Mouse (Mus musculus): ENCODE results near the gene Ctr9. TPM values are rescaled to one million over a fixed set of nuclear protein-coding genes. Genes with fewer than 3 reads are reported as not detected.

The Ctr9 gene
- polyA plus RNA-seq, 1 experiment from 2014 or later = 78.0 TPM

GRCm38 (mm10) chr7:111049652-111050421 lies 21.1 kb downstream of the Ctr9 start:
- H3K4me2 ChIP-seq = no peak overlapping the region
- no peaks in the 10 kb centered on the region for H3K9me3 ChIP-seq
- no peaks in the 10 kb centered on the region for H3K27me3 ChIP-seq
- ATAC-seq (ENCODE audit: low FRiP score, low read depth) = no peak
- WGBS = 56% methylated on average over 6 of the region's 6 CpGs
- no peaks in the 10 kb centered on the region for H3K4me1 ChIP-seq (replicated peaks)
- H3K9ac ChIP-seq = no peak overlapping the region
- H3K36me3 ChIP-seq = peaks cover 83% of the 10 kb centered on the region
- H3K27ac ChIP-seq (replicated peaks) = no peak overlapping the region
- no peak overlapping the region for H3K4me3 ChIP-seq

- no peaks in the 10 kb centered on the region for H3K4me1 ChIP-seq (replicated peaks)
- 94% methylated on average over 19 of the region's 19 CpGs for WGBS
- no peak overlapping the region for H3K9ac ChIP-seq
- no peak overlapping the region for H3K4me3 ChIP-seq
- no peak for ATAC-seq (ENCODE audit: low FRiP score, low read depth)
- no peaks in the 10 kb centered on the region for H3K9me3 ChIP-seq
- H3K27me3 ChIP-seq = no peaks in the 10 kb centered on the region
- no peak overlapping the region for H3K4me2 ChIP-seq
- no peak overlapping the region for H3K27ac ChIP-seq (replicated peaks)
- peaks cover 57% of the 10 kb centered on the region for H3K36me3 ChIP-seq
These were observed 26.5 kb downstream of the Ctr9 start for GRCm38 (mm10) chr7:111055221-111055620.

GRCm38 (mm10) chr7:111055984-111056657 lies 27.4 kb downstream of the Ctr9 start:
- WGBS = 90% methylated on average over 3 of the region's 3 CpGs
- H3K27ac ChIP-seq (replicated peaks) = no peak overlapping the region
- H3K4me2 ChIP-seq = no peak overlapping the region
- no peaks in the 10 kb centered on the region for H3K27me3 ChIP-seq
- no peaks in the 10 kb centered on the region for H3K4me1 ChIP-seq (replicated peaks)
- peaks cover 51% of the 10 kb centered on the region for H3K36me3 ChIP-seq
- ATAC-seq (ENCODE audit: low FRiP score, low read depth) = no peak
- no peak overlapping the region for H3K9ac ChIP-seq
- no peaks in the 10 kb centered on the region for H3K9me3 ChIP-seq
- H3K4me3 ChIP-seq = no peak overlapping the region

GRCm38 (mm10) chr7:111059527-111059926 lies 30.8 kb downstream of the Ctr9 start:
- H3K4me3 ChIP-seq = no peak overlapping the region
- no peak overlapping the region for H3K27ac ChIP-seq (replicated peaks)
- H3K36me3 ChIP-seq = peaks cover 20% of the 10 kb centered on the region
- H3K9me3 ChIP-seq = no peaks in the 10 kb centered on the region
- no peaks in the 10 kb centered on the region for H3K27me3 ChIP-seq
- H3K9ac ChIP-seq = no peak overlapping the region
- ATAC-seq (ENCODE audit: low FRiP score, low read depth) = no peak
- H3K4me1 ChIP-seq (replicated peaks) = no peaks in the 10 kb centered on the region
- 42% methylated on average over 5 of the region's 5 CpGs for WGBS
- no peak overlapping the region for H3K4me2 ChIP-seq

GRCm38 (mm10) chr7:111062971-111063370 lies 34.2 kb downstream of the Ctr9 start:
- H3K27me3 ChIP-seq = no peaks in the 10 kb centered on the region

GRCm38 (mm10) chr7:111068181-111068580 lies 39.4 kb downstream of the Ctr9 start:
- no peaks in the 10 kb centered on the region for H3K9me3 ChIP-seq
- no peak for ATAC-seq (ENCODE audit: low FRiP score, low read depth)
- H3K4me1 ChIP-seq (replicated peaks) = no peaks in the 10 kb centered on the region
- H3K27me3 ChIP-seq = no peaks in the 10 kb centered on the region
- H3K27ac ChIP-seq (replicated peaks) = no peak overlapping the region
- H3K9ac ChIP-seq = no peak overlapping the region
- H3K4me2 ChIP-seq = no peak overlapping the region
- peaks cover 54% of the 10 kb centered on the region for H3K36me3 ChIP-seq
- 99% methylated on average over 3 of the region's 3 CpGs for WGBS
- H3K4me3 ChIP-seq = no peak overlapping the region

More at GRCm38 (mm10) chr7:111062971-111063370, 34.2 kb downstream of the Ctr9 start:
- no peak overlapping the region for H3K27ac ChIP-seq (replicated peaks)
- H3K4me2 ChIP-seq = no peak overlapping the region
- 92% methylated on average over 1 of the region's 1 CpGs for WGBS
- no peak overlapping the region for H3K4me3 ChIP-seq
- ATAC-seq (ENCODE audit: low FRiP score, low read depth) = no peak
- H3K9me3 ChIP-seq = no peaks in the 10 kb centered on the region
- no peak overlapping the region for H3K9ac ChIP-seq
- peaks cover 6% of the 10 kb centered on the region for H3K36me3 ChIP-seq
- no peaks in the 10 kb centered on the region for H3K4me1 ChIP-seq (replicated peaks)

GRCm38 (mm10) chr7:111069439-111070166 lies 40.9 kb downstream of the Ctr9 start:
- ATAC-seq (ENCODE audit: low FRiP score, low read depth) = no peak
- no peaks in the 10 kb centered on the region for H3K4me1 ChIP-seq (replicated peaks)
- no peaks in the 10 kb centered on the region for H3K27me3 ChIP-seq
- H3K9ac ChIP-seq = no peak overlapping the region
- H3K9me3 ChIP-seq = no peaks in the 10 kb centered on the region
- no peak overlapping the region for H3K4me3 ChIP-seq
- H3K4me2 ChIP-seq = no peak overlapping the region
- H3K36me3 ChIP-seq = peaks cover 67% of the 10 kb centered on the region
- 91% methylated on average over 7 of the region's 7 CpGs for WGBS
- H3K27ac ChIP-seq (replicated peaks) = no peak overlapping the region

- peaks cover 72% of the 10 kb centered on the region for H3K36me3 ChIP-seq
- H3K27me3 ChIP-seq = no peaks in the 10 kb centered on the region
- no peak overlapping the region for H3K4me3 ChIP-seq
- H3K4me1 ChIP-seq (replicated peaks) = no peaks in the 10 kb centered on the region
- no peak overlapping the region for H3K9ac ChIP-seq
- no peak overlapping the region for H3K4me2 ChIP-seq
- H3K9me3 ChIP-seq = no peaks in the 10 kb centered on the region
- H3K27ac ChIP-seq (replicated peaks) = no peak overlapping the region
- peak; percentile 51; the same call in 1 of the 2 replicates for ATAC-seq (ENCODE audit: low FRiP score, low read depth)
- WGBS = 96% methylated on average over 2 of the region's 2 CpGs
These were observed 41.4 kb downstream of the Ctr9 start for GRCm38 (mm10) chr7:111070167-111070496.

GRCm38 (mm10) chr7:111072410-111072809 lies 43.7 kb downstream of the Ctr9 start:
- 95% methylated on average over 4 of the region's 4 CpGs for WGBS

GRCm38 (mm10) chr7:111075288-111075687 lies 46.5 kb downstream of the Ctr9 start:
- Histone ChIP-seq H3K4me3 (no peak overlapping the region), H3K4me2 (no peak overlapping the region), H3K4me1 (replicated peaks) (peaks cover 20% of the 10 kb centered on the region), H3K27me3 (no peaks in the 10 kb centered on the region), H3K9me3 (no peaks in the 10 kb centered on the region), H3K27ac (replicated peaks) (no peak overlapping the region), H3K9ac (no peak overlapping the region), H3K36me3 (peaks cover 91% of the 10 kb centered on the region)
- 94% methylated on average over 4 of the region's 4 CpGs for WGBS
- no peak for ATAC-seq (ENCODE audit: low FRiP score, low read depth)

More at GRCm38 (mm10) chr7:111072410-111072809, 43.7 kb downstream of the Ctr9 start:
- no peak for ATAC-seq (ENCODE audit: low FRiP score, low read depth)
- H3K9me3 ChIP-seq = no peaks in the 10 kb centered on the region
- no peak overlapping the region for H3K9ac ChIP-seq
- no peaks in the 10 kb centered on the region for H3K4me1 ChIP-seq (replicated peaks)
- H3K4me2 ChIP-seq = no peak overlapping the region
- no peak overlapping the region for H3K27ac ChIP-seq (replicated peaks)
- no peaks in the 10 kb centered on the region for H3K27me3 ChIP-seq
- H3K36me3 ChIP-seq = peaks cover 91% of the 10 kb centered on the region
- no peak overlapping the region for H3K4me3 ChIP-seq

- Histone ChIP-seq H3K4me1 (replicated peaks) (peaks cover 31% of the 10 kb centered on the region), H3K27ac (replicated peaks) (no peak overlapping the region), H3K27me3 (no peaks in the 10 kb centered on the region), H3K4me2 (no peak overlapping the region), H3K36me3 (peaks cover 71% of the 10 kb centered on the region), H3K9ac (no peak overlapping the region), H3K4me3 (no peak overlapping the region), H3K9me3 (no peaks in the 10 kb centered on the region)
- 94% methylated on average over 4 of the region's 4 CpGs for WGBS
- no peak for ATAC-seq (ENCODE audit: low FRiP score, low read depth)
These were observed 49.5 kb downstream of the Ctr9 start for GRCm38 (mm10) chr7:111078271-111078670.

GRCm38 (mm10) chr7:111080026-111080425 lies 51.3 kb downstream of the Ctr9 start:
- Histone ChIP-seq H3K9me3 (no peaks in the 10 kb centered on the region), H3K4me3 (peak overlapping the region; percentile 66; the same call in 1 of the 2 replicates), H3K9ac (no peak overlapping the region), H3K27me3 (no peaks in the 10 kb centered on the region), H3K4me2 (peak overlapping the region; percentile 85; the same call in 1 of the 2 replicates), H3K27ac (replicated peaks) (no peak overlapping the region), H3K4me1 (replicated peaks) (peaks cover 31% of the 10 kb centered on the region), H3K36me3 (peaks cover 54% of the 10 kb centered on the region)
- WGBS = 78% methylated on average over 8 of the region's 8 CpGs
- ATAC-seq (ENCODE audit: low FRiP score, low read depth) = no peak
